Mouse (Mus musculus) urinary bladder, adult 2 months (tissue): ENCODE measurements around the gene Slc16a14. TPM values are rescaled to one million over a fixed set of nuclear protein-coding genes. Genes with fewer than 3 reads are reported as not detected.

Source experiments
- DNase-seq: peaks from one replicate; pipeline ENCODE4 v3.0.0; 2022; ENCODE audit warnings: low spot score
- polyA plus RNA-seq: library from polyadenylated mRNA; depleted of rRNA; stranded (reverse); fragments of >200 nt; gene quantifications from 2 replicates; pipeline ENCODE4 v1.2.3, GENCODE M21; 2012

The Slc16a14 gene
- polyA plus RNA-seq, 1 experiment = 4.4 TPM

GRCm38 (mm10) chr1:84910177-84910804, 24.6 kb downstream of the Slc16a14 start:
- DNase-seq = no peak

- DNase-seq = no peak
Measured at GRCm38 (mm10) chr1:84904467-84904866, 30.5 kb downstream of the Slc16a14 start.

GRCm38 (mm10) chr1:84899156-84899555, 35.8 kb downstream of the Slc16a14 start:
- DNase-seq = no peak

- no peak for DNase-seq
Measured at GRCm38 (mm10) chr1:84897364-84897763, 37.6 kb downstream of the Slc16a14 start.

- DNase-seq = no peak
Measured at GRCm38 (mm10) chr1:84891746-84892145, 43.2 kb downstream of the Slc16a14 start.

- no peak for DNase-seq
Measured at GRCm38 (mm10) chr1:84890503-84890902, 44.4 kb downstream of the Slc16a14 start.

GRCm38 (mm10) chr1:84890005-84890393, 44.9 kb downstream of the Slc16a14 start:
- no peak for DNase-seq

- DNase-seq = no peak
Measured at GRCm38 (mm10) chr1:84889330-84890004, 45.5 kb downstream of the Slc16a14 start.

GRCm38 (mm10) chr1:84885921-84886320, 49.0 kb downstream of the Slc16a14 start:
- no peak for DNase-seq

- no peak for DNase-seq
Measured at GRCm38 (mm10) chr1:84885174-84885573, 49.8 kb downstream of the Slc16a14 start.

- DNase-seq = no peak
Measured at GRCm38 (mm10) chr1:84883889-84884288, 51.0 kb downstream of the Slc16a14 start.

GRCm38 (mm10) chr1:84882937-84883336, 52.0 kb downstream of the Slc16a14 start:
- DNase-seq = no peak

- no peak for DNase-seq
Measured at GRCm38 (mm10) chr1:84882066-84882532, 52.8 kb downstream of the Slc16a14 start.

- no peak for DNase-seq
Measured at GRCm38 (mm10) chr1:84881248-84882065, 53.5 kb downstream of the Slc16a14 start.

GRCm38 (mm10) chr1:84879571-84880120, 55.3 kb downstream of the Slc16a14 start:
- no peak for DNase-seq

GRCm38 (mm10) chr1:84877590-84877989, 57.3 kb downstream of the Slc16a14 start:
- DNase-seq = no peak

GRCm38 (mm10) chr1:84872939-84873338, 62.0 kb downstream of the Slc16a14 start:
- DNase-seq = no peak

- DNase-seq = no peak
Measured at GRCm38 (mm10) chr1:84872105-84872504, 62.8 kb downstream of the Slc16a14 start.

GRCm38 (mm10) chr1:84871131-84871530, 63.8 kb downstream of the Slc16a14 start:
- no peak for DNase-seq

GRCm38 (mm10) chr1:84869498-84869897, 65.4 kb downstream of the Slc16a14 start:
- DNase-seq = no peak

GRCm38 (mm10) chr1:84868841-84869240, 66.1 kb downstream of the Slc16a14 start:
- no peak for DNase-seq

- DNase-seq = no peak
Measured at GRCm38 (mm10) chr1:84868311-84868710, 66.6 kb downstream of the Slc16a14 start.
